Mouse (Mus musculus) hindbrain, embryonic 16.5 days (tissue): ENCODE data around the gene Ttll5. TPM values are rescaled to one million over a fixed set of nuclear protein-coding genes. Genes with fewer than 3 reads are reported as not detected.

Experiments used
- ATAC-seq: fragments of 200-750 bp; cut with Nextera tagmentation; 2 replicates; pipeline ENCODE4 v1.8.0; 2017; ENCODE audit warnings: moderate TSS enrichment, moderate library complexity
- H3K27ac ChIP-seq: fragments of 300-500 bp; sonication (generic); 2 replicates; pipeline ENCODE4 v1.5.1; 2014; ENCODE audit warnings: low read depth, mild to moderate bottlenecking, control low read depth, low read length, moderate library complexity
- H3K27me3 ChIP-seq: fragments of 300-500 bp; sonication (generic); replicated peaks from 2 replicates; pipeline ENCODE4 v1.6.1; 2014; ENCODE audit warnings: low read length; ENCODE audit not compliant: control insufficient read depth, insufficient read depth
- H3K36me3 ChIP-seq: fragments of 300-500 bp; sonication (generic); 2 replicates; pipeline ENCODE4 v1.6.1; 2014; ENCODE audit warnings: mild to moderate bottlenecking, low read length, moderate library complexity, mixed read lengths; ENCODE audit not compliant: control insufficient read depth, insufficient read depth
- H3K4me1 ChIP-seq: fragments of 300-500 bp; sonication (generic); 2 replicates; pipeline ENCODE4 v1.6.1; 2014; ENCODE audit warnings: low read depth, low read length; ENCODE audit not compliant: control insufficient read depth, insufficient read depth
- H3K4me2 ChIP-seq: fragments of 300-500 bp; sonication (generic); 2 replicates; pipeline ENCODE4 v1.6.1; 2014; ENCODE audit warnings: mild to moderate bottlenecking, low read length, control low read depth, moderate library complexity
- H3K4me3 ChIP-seq: fragments of 300-500 bp; sonication (generic); 2 replicates; pipeline ENCODE4 v1.5.1; 2014; ENCODE audit warnings: mild to moderate bottlenecking, low read length, control low read depth, moderate library complexity
- H3K9ac ChIP-seq: fragments of 300-500 bp; sonication (generic); 2 replicates; pipeline ENCODE4 v1.6.1; 2014; ENCODE audit warnings: low read depth, mild to moderate bottlenecking, control low read depth, low read length, moderate library complexity
- H3K9me3 ChIP-seq: fragments of 300-500 bp; sonication (generic); 2 replicates; pipeline ENCODE4 v1.6.1; 2014; ENCODE audit warnings: mild to moderate bottlenecking, low read length, moderate library complexity; ENCODE audit not compliant: control insufficient read depth
- WGBS: fragments of 180-500 bp; shearing (Covaris S2); extraction: QIAGEN DNeasy Blood & Tissue Kit; methylation state at CpG from one replicate; pipeline ENCODE4 v1.1.7; 2014; 5-methylcytosine and 5-hydroxymethylcytosine counted together
- polyA plus RNA-seq: library from polyadenylated mRNA; unstranded; fragments of >200 nt; fragmentation: Nextera tagmentation; extraction: Ambion mirVana; gene quantifications from 2 replicates; pipeline ENCODE4 v1.2.1, GENCODE M21; 2015

Gene Ttll5
- polyA plus RNA-seq, 1 experiment from 2014 or later, result 11.0 TPM

- ATAC-seq, result no peak
- no peak overlapping the region for H3K9ac ChIP-seq
- H3K4me3 ChIP-seq, result no peak overlapping the region
- no peaks in the 10 kb centered on the region for H3K9me3 ChIP-seq
- H3K36me3 ChIP-seq, result no peaks in the 10 kb centered on the region
- 87% methylated on average over 3 of the region's 3 CpGs for WGBS
- no peak overlapping the region for H3K27ac ChIP-seq
- H3K27me3 ChIP-seq, result no peaks in the 10 kb centered on the region
- H3K4me2 ChIP-seq, result no peak overlapping the region
- H3K4me1 ChIP-seq, result peaks cover 2% of the 10 kb centered on the region
Measured at GRCm38 (mm10) chr12:85964436-85964835, 140.0 kb downstream of the Ttll5 start.

- Histone ChIP-seq H3K4me3 (no peak overlapping the region), H3K4me1 (peaks cover 14% of the 10 kb centered on the region), H3K9ac (no peak overlapping the region), H3K9me3 (no peaks in the 10 kb centered on the region), H3K27me3 (no peaks in the 10 kb centered on the region), H3K36me3 (no peaks in the 10 kb centered on the region), H3K4me2 (no peak overlapping the region), H3K27ac (no peak overlapping the region)
- no peak for ATAC-seq
Measured at GRCm38 (mm10) chr12:85967812-85968211, 143.4 kb downstream of the Ttll5 start.

GRCm38 (mm10) chr12:85968409-85968808 is 143.9 kb downstream of the Ttll5 start:
- H3K27me3 ChIP-seq, result no peaks in the 10 kb centered on the region
- H3K9me3 ChIP-seq, result no peaks in the 10 kb centered on the region
- no peak overlapping the region for H3K9ac ChIP-seq
- ATAC-seq, result no peak
- H3K27ac ChIP-seq, result no peak overlapping the region
- 70% methylated on average over 4 of the region's 4 CpGs for WGBS
- no peak overlapping the region for H3K4me3 ChIP-seq
- no peaks in the 10 kb centered on the region for H3K36me3 ChIP-seq
- H3K4me2 ChIP-seq, result no peak overlapping the region
- peaks cover 14% of the 10 kb centered on the region for H3K4me1 ChIP-seq

- 62% methylated on average over 5 of the region's 5 CpGs for WGBS
- no peaks in the 10 kb centered on the region for H3K9me3 ChIP-seq
- no peak overlapping the region for H3K27ac ChIP-seq
- H3K4me2 ChIP-seq, result no peak overlapping the region
- H3K4me1 ChIP-seq, result peaks cover 17% of the 10 kb centered on the region
- H3K9ac ChIP-seq, result no peak overlapping the region
- H3K36me3 ChIP-seq, result no peaks in the 10 kb centered on the region
- H3K4me3 ChIP-seq, result no peak overlapping the region
- no peaks in the 10 kb centered on the region for H3K27me3 ChIP-seq
- ATAC-seq, result no peak
Measured at GRCm38 (mm10) chr12:85969571-85969970, 145.1 kb downstream of the Ttll5 start.

GRCm38 (mm10) chr12:85970191-85970590 is 145.7 kb downstream of the Ttll5 start:
- Histone ChIP-seq H3K36me3 (no peaks in the 10 kb centered on the region), H3K4me2 (no peak overlapping the region), H3K4me1 (peaks cover 17% of the 10 kb centered on the region), H3K27me3 (no peaks in the 10 kb centered on the region), H3K9me3 (no peaks in the 10 kb centered on the region), H3K9ac (no peak overlapping the region), H3K4me3 (no peak overlapping the region), H3K27ac (no peak overlapping the region)
- WGBS, result 68% methylated on average over 5 of the region's 5 CpGs
- ATAC-seq, result no peak

GRCm38 (mm10) chr12:85970803-85971202 is 146.3 kb downstream of the Ttll5 start:
- no peaks in the 10 kb centered on the region for H3K9me3 ChIP-seq
- ATAC-seq, result no peak
- H3K4me2 ChIP-seq, result no peak overlapping the region
- H3K27ac ChIP-seq, result no peak overlapping the region
- H3K36me3 ChIP-seq, result no peaks in the 10 kb centered on the region
- 65% methylated on average over 2 of the region's 2 CpGs for WGBS
- no peaks in the 10 kb centered on the region for H3K27me3 ChIP-seq
- no peak overlapping the region for H3K4me3 ChIP-seq
- no peak overlapping the region for H3K9ac ChIP-seq
- peaks cover 17% of the 10 kb centered on the region for H3K4me1 ChIP-seq

- no peak overlapping the region for H3K4me2 ChIP-seq
- no peaks in the 10 kb centered on the region for H3K27me3 ChIP-seq
- ATAC-seq, result no peak
- no peak overlapping the region for H3K9ac ChIP-seq
- no peaks in the 10 kb centered on the region for H3K9me3 ChIP-seq
- H3K36me3 ChIP-seq, result no peaks in the 10 kb centered on the region
- WGBS, result 80% methylated on average over 4 of the region's 4 CpGs
- H3K4me3 ChIP-seq, result no peak overlapping the region
- H3K27ac ChIP-seq, result no peak overlapping the region
- H3K4me1 ChIP-seq, result peaks cover 17% of the 10 kb centered on the region
Measured at GRCm38 (mm10) chr12:85971655-85972054, 147.2 kb downstream of the Ttll5 start.

GRCm38 (mm10) chr12:85973526-85973925 is 149.1 kb downstream of the Ttll5 start:
- Histone ChIP-seq H3K27me3 (no peaks in the 10 kb centered on the region), H3K4me2 (no peak overlapping the region), H3K4me1 (peaks cover 17% of the 10 kb centered on the region), H3K36me3 (no peaks in the 10 kb centered on the region), H3K9ac (no peak overlapping the region), H3K4me3 (no peak overlapping the region), H3K9me3 (no peaks in the 10 kb centered on the region), H3K27ac (no peak overlapping the region)
- ATAC-seq, result no peak
- WGBS, result 79% methylated on average over 4 of the region's 4 CpGs

GRCm38 (mm10) chr12:85974030-85974429 is 149.6 kb downstream of the Ttll5 start:
- 42% methylated on average over 4 of the region's 4 CpGs for WGBS
- no peaks in the 10 kb centered on the region for H3K9me3 ChIP-seq
- no peaks in the 10 kb centered on the region for H3K27me3 ChIP-seq
- no peak overlapping the region for H3K9ac ChIP-seq
- H3K36me3 ChIP-seq, result no peaks in the 10 kb centered on the region
- no peak overlapping the region for H3K4me2 ChIP-seq
- no peak for ATAC-seq
- peaks cover 17% of the 10 kb centered on the region for H3K4me1 ChIP-seq
- H3K27ac ChIP-seq, result no peak overlapping the region
- no peak overlapping the region for H3K4me3 ChIP-seq

GRCm38 (mm10) chr12:85979996-85980395 is 155.5 kb downstream of the Ttll5 start:
- 82% methylated on average over 5 of the region's 5 CpGs for WGBS
- no peak for ATAC-seq
- H3K4me3 ChIP-seq, result no peak overlapping the region
- no peak overlapping the region for H3K9ac ChIP-seq
- no peak overlapping the region for H3K4me2 ChIP-seq
- H3K4me1 ChIP-seq, result no peaks in the 10 kb centered on the region
- no peak overlapping the region for H3K27ac ChIP-seq
- H3K36me3 ChIP-seq, result no peaks in the 10 kb centered on the region
- H3K9me3 ChIP-seq, result no peaks in the 10 kb centered on the region
- no peaks in the 10 kb centered on the region for H3K27me3 ChIP-seq
